Comparison of ENCODE assay signal across 23 mouse cellular contexts in genomic region chr2:88279775-88280174, GRCm38 (mm10). TPM values are rescaled to one million over a fixed set of nuclear protein-coding genes. Genes with fewer than 3 reads are reported as not detected.
"Had no signal": no experiment of that assay in that cellular context is flagged by ENCODE, and none has a peak within 500 bp of the region (broad histone marks: within the 10 kb centered on the region; RNA-seq: fewer than 3 reads in every experiment).

Olfr1173 (minus strand) TSS chr2:88279875.

- DNase-seq: retina, postnatal 1 day; right cerebral cortex, adult 18-20 months; right cerebral cortex, postnatal 14 days; right cerebral cortex, postnatal 25 days; right cerebral cortex, postnatal 4 days; spleen, adult 18-20 months; thymus, adult 18-20 months; thymus, adult 2 months; thymus, postnatal 14 days; thymus, postnatal 25 days; thymus, postnatal 36 days; thymus, postnatal 4 days had no signal

- H3K9ac ChIP-seq: neural tube, embryonic 13.5 days; neural tube, embryonic 15.5 days; stomach, embryonic 15.5 days had no signal

- H3K27me3 ChIP-seq: neural tube, embryonic 13.5 days; neural tube, embryonic 15.5 days; stomach, embryonic 15.5 days had no signal

- H3K4me1 ChIP-seq: neural tube, embryonic 13.5 days; neural tube, embryonic 15.5 days; stomach, embryonic 15.5 days had no signal

- H3K27ac ChIP-seq: neural tube, embryonic 13.5 days; neural tube, embryonic 15.5 days; stomach, embryonic 15.5 days; stomach, postnatal 0 days had no signal

- H3K4me3 ChIP-seq: neural tube, embryonic 13.5 days; neural tube, embryonic 15.5 days; stomach, embryonic 15.5 days had no signal

- H3K4me2 ChIP-seq: neural tube, embryonic 13.5 days; neural tube, embryonic 15.5 days; stomach, embryonic 15.5 days had no signal

- H3K36me3 ChIP-seq: neural tube, embryonic 13.5 days; neural tube, embryonic 15.5 days; stomach, embryonic 15.5 days had no signal

- H3K9me3 ChIP-seq: neural tube, embryonic 13.5 days; neural tube, embryonic 15.5 days; stomach, embryonic 15.5 days had no signal

RNA-seq across cellular contexts. Expression of gene Olfr1173, which starts in this region (rescaled TPM):
- polyA plus RNA-seq: neural tube, embryonic 13.5 days; neural tube, embryonic 14.5 days; neural tube, embryonic 15.5 days; small intestine, adult 2 months; spleen, adult 2 months; stomach, embryonic 14.5 days; stomach, embryonic 15.5 days; stomach, embryonic 16.5 days; stomach, postnatal 0 days; testis, adult 2 months; thymus, adult 2 months; urinary bladder, adult 2 months had no signal
